Mouse (Mus musculus) brown adipose tissue, adult 24 weeks (tissue): ENCODE data around the gene Dpagt1. TPM values are rescaled to one million over a fixed set of nuclear protein-coding genes. Genes with fewer than 3 reads are reported as not detected.
A peak's percentile ranks its signal among the peaks of the same experiment; 100 is the strongest.
"Not testable (repeated sequence)": the region's sequence is repeated elsewhere in the genome, so short reads cannot be mapped to it uniquely, and the experiment has no call there.

Source experiments
- H3K27ac ChIP-seq: fragments of 200-500 bp; replicated peaks from 2 replicates; pipeline ENCODE4 v1.5.1; 2012; ENCODE audit warnings: low read depth, mild to moderate bottlenecking, low read length
- H3K4me1 ChIP-seq: fragments of 200-500 bp; 2 replicates; pipeline ENCODE4 v1.6.1; 2012; ENCODE audit warnings: low read length, mixed read lengths; ENCODE audit not compliant: control insufficient read depth, insufficient read depth, insufficient read length
- H3K4me3 ChIP-seq: fragments of 200-500 bp; 2 replicates; pipeline ENCODE4 v1.5.1; 2012; ENCODE audit warnings: low read depth, mild to moderate bottlenecking, low read length, moderate library complexity; ENCODE audit not compliant: insufficient read depth
- polyA plus RNA-seq: library from polyadenylated mRNA; stranded (reverse); fragments of >200 nt; gene quantifications from 2 replicates; pipeline ENCODE4 v1.2.4, GENCODE M21; 2012; ENCODE audit not compliant: missing spikeins, insufficient read depth, insufficient read length

Dpagt1 gene
- polyA plus RNA-seq, 1 experiment: 17.9 TPM

- peaks cover 8% of the 10 kb centered on the region for H3K4me1 ChIP-seq
- H3K27ac ChIP-seq: peak overlapping the region; percentile 99
- peak overlapping the region; percentile 48 for H3K4me3 ChIP-seq
Observed at GRCm38 (mm10) chr9:44311136-44312134, 14.4 kb upstream of the Dpagt1 start.

GRCm38 (mm10) chr9:44313476-44314256 is 12.2 kb upstream of the Dpagt1 start:
- H3K4me3 ChIP-seq: no peak overlapping the region
- H3K27ac ChIP-seq: no peak overlapping the region
- H3K4me1 ChIP-seq: peaks cover 15% of the 10 kb centered on the region

GRCm38 (mm10) chr9:44314257-44314547 is 11.6 kb upstream of the Dpagt1 start:
- Histone ChIP-seq H3K4me1 (peaks cover 19% of the 10 kb centered on the region), H3K4me3 (no peak overlapping the region), H3K27ac (no peak overlapping the region)

GRCm38 (mm10) chr9:44314910-44315309 is 10.9 kb upstream of the Dpagt1 start:
- H3K4me3 ChIP-seq: no peak overlapping the region
- no peak overlapping the region for H3K27ac ChIP-seq
- H3K4me1 ChIP-seq: peaks cover 19% of the 10 kb centered on the region

- Histone ChIP-seq H3K4me3 (0 out of 2 replicates have a peak overlapping the region, but pooled peaks have one; percentile 96), H3K27ac (no peak overlapping the region)
Observed at GRCm38 (mm10) chr9:44317452-44317851, 8.4 kb upstream of the Dpagt1 start.

GRCm38 (mm10) chr9:44318076-44318825 is 7.6 kb upstream of the Dpagt1 start:
- Histone ChIP-seq H3K27ac (0 out of 2 replicates have a peak overlapping the region, but pooled peaks have one; percentile 43), H3K4me3 (peak overlapping the region; percentile 96)

More at GRCm38 (mm10) chr9:44317452-44317851, 8.4 kb upstream of the Dpagt1 start:
- H3K4me1 ChIP-seq: peaks cover 12% of the 10 kb centered on the region

GRCm38 (mm10) chr9:44318826-44319095 is 7.1 kb upstream of the Dpagt1 start:
- H3K4me1 ChIP-seq: peaks cover 12% of the 10 kb centered on the region
- peak overlapping the region; percentile 96 for H3K4me3 ChIP-seq
- 0 out of 2 replicates have a peak overlapping the region, but pooled peaks have one; percentile 43 for H3K27ac ChIP-seq

More at GRCm38 (mm10) chr9:44318076-44318825, 7.6 kb upstream of the Dpagt1 start:
- peaks cover 12% of the 10 kb centered on the region for H3K4me1 ChIP-seq

- Histone ChIP-seq H3K4me1 (peaks cover 12% of the 10 kb centered on the region), H3K27ac (peak overlapping the region; percentile 43; the same call in 1 of the 2 replicates), H3K4me3 (peak overlapping the region; percentile 96)
Observed at GRCm38 (mm10) chr9:44319105-44319886, 6.5 kb upstream of the Dpagt1 start.

GRCm38 (mm10) chr9:44319887-44320798 is 5.7 kb upstream of the Dpagt1 start, which contains the start of gene C2cd2l:
C2cd2l (minus strand) TSS chr9:44320285.
- peaks cover 12% of the 10 kb centered on the region for H3K4me1 ChIP-seq
- peak within 1 kb of the TSS; percentile 96 for H3K4me3 ChIP-seq
- peak within 1 kb of the TSS; percentile 62 for H3K27ac ChIP-seq

GRCm38 (mm10) chr9:44320799-44321133 is 5.1 kb upstream of the Dpagt1 start:
- Histone ChIP-seq H3K4me3 (peak overlapping the region; percentile 50), H3K27ac (peak overlapping the region; percentile 62), H3K4me1 (peaks cover 13% of the 10 kb centered on the region)

- not testable (repeated sequence) for H3K4me3 ChIP-seq, H3K27ac ChIP-seq, H3K4me1 ChIP-seq
Observed at GRCm38 (mm10) chr9:44323656-44324055, 2.2 kb upstream of the Dpagt1 start.

GRCm38 (mm10) chr9:44324147-44324546 is 1.7 kb upstream of the Dpagt1 start:
- no peak overlapping the region for H3K4me3 ChIP-seq
- H3K4me1 ChIP-seq: peaks cover 5% of the 10 kb centered on the region; the same call in 1 of the 2 replicates
- H3K27ac ChIP-seq: no peak overlapping the region

- not testable (repeated sequence) for H3K4me3 ChIP-seq, H3K27ac ChIP-seq, H3K4me1 ChIP-seq
Observed at GRCm38 (mm10) chr9:44325032-44325767, 619 bp upstream of the Dpagt1 start.
